Mouse (Mus musculus) Patski (cell line): Measurements from ENCODE around the gene Camta2. TPM values are rescaled to one million over a fixed set of nuclear protein-coding genes. Genes with fewer than 3 reads are reported as not detected.
A peak's percentile ranks its signal among the peaks of the same experiment; 100 is the strongest.

ENCODE experiments used
- ATAC-seq: fragments of 100-300 bp; one replicate; pipeline ENCODE4 v1.8.0; 2021
- CTCF ChIA-PET: fragments of 350-600 bp; sonication (Branson Sonifier 250); formaldehyde crosslinking; loops from one replicate; lab custom pipeline; 2022; ENCODE audit warnings: inconsistent platforms; lab: Charles Lee
- POLR2A ChIA-PET: fragments of 350-600 bp; sonication (Branson Sonifier 250); formaldehyde crosslinking; loops from one replicate; lab custom pipeline; 2022; ENCODE audit warnings: antibody characterized with exemption, inconsistent platforms; lab: Charles Lee
- DNase-seq: peaks from one replicate; pipeline ENCODE4 v3.0.0-alpha.2; 2011; ENCODE audit warnings: low read depth, low spot score
- H3K27me3 ChIP-seq: fragments of 371-371 bp; one replicate; pipeline ENCODE4 v1.5.1; 2021
- CTCF ChIP-seq: fragments of 100-300 bp; IDR thresholded peaks from one replicate; pipeline ENCODE4 v1.5.1; 2021
- in situ Hi-C: fragments of 300-500 bp; cut with MboI; formaldehyde crosslinking; loops from 3 replicates; pipeline ENCODE4 v1.11.1; 2018; ENCODE audit warnings: low pct_unique_long_range_greater_than_20kb, mixed read lengths
- polyA plus RNA-seq: library from polyadenylated mRNA; unstranded; gene quantifications from one replicate; pipeline ENCODE4 v1.2.3, GENCODE M21; 2021

The Camta2 gene
- polyA plus RNA-seq, 1 experiment from 2014 or later = 22.2 TPM

DNA sequence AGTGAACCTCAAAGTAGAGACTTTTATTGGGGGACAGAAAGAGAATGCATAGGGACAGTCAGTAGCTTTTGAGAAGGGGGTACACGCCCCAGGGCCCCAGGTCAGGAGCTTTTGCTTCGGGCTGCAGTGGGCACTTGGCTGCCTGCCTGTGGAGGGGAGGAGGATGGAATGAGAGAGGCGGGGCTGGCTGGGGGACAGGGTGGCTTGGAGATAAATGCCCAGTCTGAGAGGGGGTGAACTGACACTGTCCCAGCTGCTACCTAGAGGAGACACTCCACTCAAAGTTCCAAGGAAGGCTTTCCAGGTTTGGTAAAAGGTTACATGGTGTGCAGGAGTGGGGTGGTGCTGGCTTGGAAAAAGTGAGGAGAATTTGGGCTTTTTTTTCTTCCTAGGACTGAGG lies 30.9 kb downstream of the Camta2 start, which contains the start of gene Eno3:
TSS of gene Eno3 (plus strand) at position 239 of the 400 bp plus-strand sequence.
- ATAC-seq (no peak), DNase-seq (no peak)
- CTCF ChIA-PET = interaction anchor here (1.0 to 2.0 kb wide), 2 partner anchors 9 to 11 kb away, joined by 3 to 7 read pairs; no protein-coding TSS in a partner anchor
- no peaks in the 10 kb centered on the region for H3K27me3 ChIP-seq
- TF ChIP-seq CTCF = no peak
- POLR2A ChIA-PET = interaction anchor here (6.4 kb wide), 1 partner anchor 11 kb away, joined by 52 read pairs; the partner anchor contains the start of gene Spag7
- in situ Hi-C loops = no loop called here

DNA sequence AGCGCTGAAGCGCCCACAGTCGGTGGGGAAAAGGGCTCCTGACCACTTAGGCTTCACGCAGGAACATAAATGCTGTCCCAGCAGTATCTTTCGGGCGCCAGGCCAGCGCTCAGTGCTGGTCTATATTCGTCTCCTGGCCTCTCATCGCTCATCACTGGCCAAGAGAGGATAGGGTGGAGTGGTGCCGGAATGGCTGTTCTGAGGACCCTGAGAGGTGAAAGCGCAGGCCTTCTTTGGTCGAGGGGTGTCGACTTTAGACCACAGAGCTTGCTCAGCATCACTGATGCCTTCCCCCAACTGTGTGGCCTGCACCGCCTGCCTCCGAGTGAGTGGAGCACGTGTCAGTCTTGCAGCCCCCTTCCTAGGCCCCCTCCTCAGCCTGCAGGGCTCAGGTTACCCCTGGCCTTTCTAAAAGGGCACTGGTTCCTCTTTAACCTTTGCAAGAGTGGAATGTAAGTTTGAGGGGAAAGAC lies 31.4 kb downstream of the Camta2 start:
- CTCF ChIA-PET = interaction anchor here (1.0 to 2.0 kb wide), 2 partner anchors 9 to 12 kb away, joined by 3 to 7 read pairs; no protein-coding TSS in a partner anchor
- POLR2A ChIA-PET = interaction anchor here (1.8 to 6.4 kb wide), 2 partner anchors 9 to 11 kb away, joined by 3 to 52 read pairs; partner anchors contain the start of genes Rnf167, Slc25a11 and Spag7
- DNase-seq (no peak), ATAC-seq (no peak)
- in situ Hi-C loops = no loop called here
- H3K27me3 ChIP-seq = no peaks in the 10 kb centered on the region
- TF ChIP-seq CTCF = no peak

DNA sequence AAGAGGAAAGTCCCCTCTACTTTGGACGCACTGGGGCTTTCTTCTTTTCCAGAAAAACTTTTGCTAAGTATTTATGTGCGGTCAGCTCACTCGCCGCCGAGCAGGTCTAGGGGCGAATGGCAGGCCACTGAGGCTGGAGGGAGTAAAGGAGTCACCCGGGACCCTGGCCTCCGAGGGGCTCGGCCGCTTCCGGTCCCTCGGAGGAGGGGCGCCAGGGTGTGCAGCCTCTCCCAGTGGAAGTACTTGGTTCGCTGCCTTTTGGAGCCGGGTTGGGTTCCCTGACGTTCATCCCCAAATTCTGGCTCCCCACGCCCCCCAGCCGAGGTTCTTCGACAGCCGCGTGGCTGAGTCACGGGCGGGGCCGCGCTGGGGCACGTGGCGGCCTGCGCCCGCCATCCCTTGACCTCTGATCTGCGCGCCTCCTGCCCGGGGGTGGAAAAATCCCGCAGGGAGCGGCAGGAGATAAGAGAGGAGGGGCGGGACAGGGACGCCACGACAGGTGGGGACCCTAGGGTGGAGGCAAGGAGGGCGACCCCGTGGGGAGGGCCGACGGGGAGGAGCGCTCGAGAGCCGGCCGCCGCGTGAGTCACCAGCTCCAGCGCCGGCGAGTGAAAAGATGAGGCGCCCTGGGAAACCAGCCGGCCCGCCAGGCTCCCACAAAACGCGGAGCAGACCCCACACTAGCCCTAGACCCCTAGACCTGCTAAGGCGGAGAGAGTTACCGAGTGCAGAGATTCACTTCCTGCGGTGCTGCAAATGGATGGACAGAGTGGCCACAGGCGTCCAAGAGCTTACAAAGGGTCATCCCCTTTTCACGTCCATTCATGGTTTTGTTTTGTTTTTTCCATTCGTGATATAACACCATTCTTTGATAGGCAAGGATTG lies 32.1 kb downstream of the Camta2 start:
- no peaks in the 10 kb centered on the region for H3K27me3 ChIP-seq
- CTCF ChIA-PET = interaction anchor here (1.0 to 2.0 kb wide), 2 partner anchors 10 to 12 kb away, joined by 3 to 7 read pairs; no protein-coding TSS in a partner anchor
- POLR2A ChIA-PET = interaction anchor here (0.6 to 6.4 kb wide), 3 partner anchors 9 to 734 kb away, joined by 3 to 52 read pairs (median 5); partner anchors contain the start of genes Eif5a, Rnf167, Slc25a11 and Spag7
- in situ Hi-C loops = no loop called here
- ATAC-seq (peak; percentile 18), DNase-seq (no peak)
- TF ChIP-seq CTCF = no peak

DNA sequence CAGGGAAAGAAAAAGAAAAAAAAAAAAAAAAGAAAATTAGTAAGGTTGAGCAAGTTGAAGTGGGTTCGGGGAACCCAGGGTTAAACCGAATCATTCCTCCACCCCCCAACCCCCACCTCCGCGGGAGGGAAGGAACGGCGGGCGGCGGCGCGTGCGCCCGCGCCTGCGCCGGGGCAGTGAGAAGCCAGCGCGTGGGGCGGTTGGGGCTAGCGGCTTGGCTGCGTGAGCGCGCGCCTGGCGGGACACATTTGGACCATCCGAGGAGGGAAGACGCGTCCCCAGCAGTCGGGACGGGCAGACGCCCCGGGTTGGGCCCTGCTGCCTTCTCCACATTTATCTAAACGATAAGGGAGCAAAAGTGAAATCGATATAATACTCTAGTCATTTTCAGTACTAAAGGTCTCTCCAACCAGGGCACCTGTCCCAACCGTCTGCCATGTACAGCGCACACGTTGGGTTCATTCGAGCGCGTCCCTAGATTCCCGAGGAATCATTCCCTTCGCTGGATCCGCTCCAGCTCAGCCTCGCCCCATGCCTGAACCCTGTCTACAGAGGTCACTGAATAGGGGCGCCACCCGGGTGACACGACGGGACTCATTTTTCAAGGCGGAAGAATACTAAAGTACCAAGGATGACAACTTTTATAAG lies 32.9 kb downstream of the Camta2 start:
- CTCF ChIA-PET = no interaction called here
- in situ Hi-C loops = no loop called here
- no peaks in the 10 kb centered on the region for H3K27me3 ChIP-seq
- ATAC-seq (peak; percentile 24), DNase-seq (no peak)
- POLR2A ChIA-PET = interaction anchor here (1.8 to 6.4 kb wide), 2 partner anchors 8 to 13 kb away, joined by 3 to 52 read pairs; partner anchors contain the start of genes Rnf167, Slc25a11 and Spag7
- TF ChIP-seq CTCF = no peak

GRCm38 (mm10) chr11:70654198-70654922 lies 33.5 kb downstream of the Camta2 start, which contains the start of gene Pfn1:
Gene Pfn1, minus strand, starts transcription at chr11:70654644.
- ATAC-seq (peak; percentile 32), DNase-seq (no peak)
- TF ChIP-seq CTCF = no peak
- CTCF ChIA-PET = no interaction called here
- in situ Hi-C loops = no loop called here
- POLR2A ChIA-PET = interaction anchor here (6.4 kb wide), 1 partner anchor 13 kb away, joined by 52 read pairs; the partner anchor contains the start of gene Spag7
- no peaks in the 10 kb centered on the region for H3K27me3 ChIP-seq

- no peak for TF ChIP-seq CTCF
- ChIA-PET CTCF (no interaction called here), POLR2A (interaction anchor here (3.1 to 6.4 kb wide), 2 partner anchors 14 to 15 kb away, joined by 15 to 52 read pairs; partner anchors contain the start of gene Spag7)
- no peaks in the 10 kb centered on the region for H3K27me3 ChIP-seq
- ATAC-seq = peak; percentile 12
- in situ Hi-C loops = no loop called here
- no peak for DNase-seq
Measured at GRCm38 (mm10) chr11:70653345-70654197, 34.3 kb downstream of the Camta2 start.

DNA sequence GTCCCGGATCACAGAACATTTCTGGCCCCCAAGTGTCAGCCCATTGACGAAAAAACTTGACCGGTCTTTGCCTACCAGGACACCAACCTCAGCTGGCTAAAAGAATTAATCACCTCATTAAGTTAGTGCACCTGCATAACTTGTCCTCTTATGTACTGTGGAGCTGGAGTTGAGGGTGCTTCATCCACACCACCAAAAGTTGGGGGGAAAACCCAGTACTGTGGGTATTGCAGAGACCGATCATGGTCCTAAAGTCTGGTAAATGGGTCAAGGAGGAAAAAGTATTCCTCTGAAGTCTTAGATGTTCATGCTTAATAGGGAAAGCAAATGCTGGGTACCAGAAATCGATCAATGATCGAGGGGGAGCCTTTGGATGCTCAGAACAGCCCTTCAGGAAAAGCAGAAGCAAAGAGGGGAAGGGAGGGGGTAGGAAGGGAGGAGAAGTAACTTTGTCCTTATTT lies 35.0 kb downstream of the Camta2 start:
- in situ Hi-C loops = no loop called here
- no peaks in the 10 kb centered on the region for H3K27me3 ChIP-seq
- DNase-seq (no peak), ATAC-seq (no peak)
- CTCF ChIA-PET = interaction anchor here (1.7 kb wide), 1 partner anchor 45 kb away, joined by 4 read pairs; no protein-coding TSS in a partner anchor
- TF ChIP-seq CTCF = no peak
- POLR2A ChIA-PET = interaction anchor here (3.1 kb wide), 1 partner anchor 15 kb away, joined by 15 read pairs; the partner anchor contains the start of gene Spag7

- DNase-seq (no peak), ATAC-seq (no peak)
- ChIA-PET POLR2A (interaction anchor here (3.1 kb wide), 1 partner anchor 16 kb away, joined by 15 read pairs; the partner anchor contains the start of gene Spag7), CTCF (interaction anchor here (0.5 to 1.7 kb wide), 2 partner anchors 45 to 134 kb away, joined by 3 to 4 read pairs; no protein-coding TSS in a partner anchor)
- TF ChIP-seq CTCF = no peak
- no peaks in the 10 kb centered on the region for H3K27me3 ChIP-seq
- in situ Hi-C loops = no loop called here
Measured at GRCm38 (mm10) chr11:70652029-70652883, 35.6 kb downstream of the Camta2 start.
